In genomic region chr4:109280459-109281160, GRCm38 (mm10) we compare ENCODE assay signal across 8 mouse cellular contexts. TPM values are rescaled to one million over a fixed set of nuclear protein-coding genes. Genes with fewer than 3 reads are reported as not detected.
DNase-seq lines count a peak whose midpoint lies in the region; ATAC-seq and TF ChIP-seq lines count a peak whose summit lies in the region.

No protein-coding gene starts in this region.

- H3K9me3 ChIP-seq in forebrain, embryonic 14.5 days (replicated peaks; ENCODE audit: control insufficient read depth, low read length) = no peaks in the 10 kb centered on the region
- H3K9me3 ChIP-seq in hindbrain, embryonic 16.5 days (ENCODE audit: control insufficient read depth, low read length) = no peaks in the 10 kb centered on the region
- H3K9me3 ChIP-seq in neural tube, embryonic 12.5 days = no peaks in the 10 kb centered on the region

- peak overlapping the region; percentile 72 for H3K4me2 ChIP-seq in forebrain, embryonic 14.5 days (ENCODE audit: low read length)
- H3K4me2 ChIP-seq in hindbrain, embryonic 16.5 days (ENCODE audit: low read length) = peak overlapping the region; percentile 62
- peak overlapping the region; percentile 85 for H3K4me2 ChIP-seq in neural tube, embryonic 12.5 days (replicated peaks)

- H3K9ac ChIP-seq in forebrain, embryonic 14.5 days (ENCODE audit: low read length) = peak overlapping the region; percentile 75
- peak overlapping the region; percentile 79 for H3K9ac ChIP-seq in hindbrain, embryonic 16.5 days (ENCODE audit: low read depth, low read length)
- H3K9ac ChIP-seq in neural tube, embryonic 12.5 days = peak overlapping the region; percentile 76

- no peaks in the 10 kb centered on the region for H3K27me3 ChIP-seq in forebrain, embryonic 14.5 days (replicated peaks; ENCODE audit: control insufficient read depth, insufficient read depth, low read length)
- H3K27me3 ChIP-seq in hindbrain, embryonic 16.5 days (replicated peaks; ENCODE audit: control insufficient read depth, insufficient read depth, low read length) = no peaks in the 10 kb centered on the region
- H3K27me3 ChIP-seq in neural tube, embryonic 12.5 days (replicated peaks) = no peaks in the 10 kb centered on the region

- WGBS in forebrain, embryonic 14.5 days = under 1% methylated on average over 40 of the region's 85 CpGs
- WGBS in hindbrain, embryonic 16.5 days = under 1% methylated on average over 58 of the region's 85 CpGs
- under 1% methylated on average over 74 of the region's 85 CpGs for WGBS in lung, adult 2 months
- under 1% methylated on average over 80 of the region's 85 CpGs for WGBS in neural tube, embryonic 12.5 days

- peak; percentile 87 for ATAC-seq in forebrain, embryonic 14.5 days
- peak; percentile 85 for ATAC-seq in hindbrain, embryonic 16.5 days
- ATAC-seq in neural tube, embryonic 12.5 days (ENCODE audit: low FRiP score, low read depth) = peak; percentile 89

- TF ChIP-seq POLR2A in lung, adult 2 months (IDR thresholded peaks at IDR 0.05; ENCODE audit: borderline replicate concordance, extremely low read depth, low read depth, low read length) = no peak

- TF ChIP-seq CTCF in lung, adult 2 months (IDR thresholded peaks at IDR 0.05; ENCODE audit: insufficient read depth, low read length) = no peak

- no peak overlapping the region for H3K27ac ChIP-seq in forebrain, embryonic 14.5 days (ENCODE audit: low read depth, low read length)
- H3K27ac ChIP-seq in hindbrain, embryonic 16.5 days (ENCODE audit: low read depth, low read length) = peak overlapping the region; percentile 74
- H3K27ac ChIP-seq in neural tube, embryonic 12.5 days = no peak overlapping the region

- peak; percentile 11 to 32 for DNase-seq in kidney, adult 8-10 months
- no peak for DNase-seq in kidney, adult 9 months
- DNase-seq in c-Kit-negative CD71-positive TER-119-positive erythroid progenitor cells, embryonic 14.5 days (ENCODE audit: low read depth, low spot score) = peak; percentile 34
- peak; percentile 38 for DNase-seq in forebrain, embryonic 14.5 days (ENCODE audit: low spot score)
- DNase-seq in lung, adult 2 months = peak; percentile 59
- DNase-seq in thymus, postnatal 4 days = peak; percentile 72

- no peaks in the 10 kb centered on the region for H3K4me1 ChIP-seq in forebrain, embryonic 14.5 days (ENCODE audit: control insufficient read depth, insufficient read depth, low read length)
- peaks cover 3% of the 10 kb centered on the region for H3K4me1 ChIP-seq in hindbrain, embryonic 16.5 days (ENCODE audit: control insufficient read depth, insufficient read depth, low read depth, low read length)
- H3K4me1 ChIP-seq in lung, adult 2 months (ENCODE audit: control insufficient read depth, insufficient read depth, low read length) = peaks cover 12% of the 10 kb centered on the region
- H3K4me1 ChIP-seq in neural tube, embryonic 12.5 days = peaks cover 7% of the 10 kb centered on the region; the same call in 1 of the 2 replicates

- H3K36me3 ChIP-seq in forebrain, embryonic 14.5 days (ENCODE audit: control insufficient read depth, insufficient read depth, low read length) = no peaks in the 10 kb centered on the region
- H3K36me3 ChIP-seq in hindbrain, embryonic 16.5 days (ENCODE audit: control insufficient read depth, insufficient read depth, low read length) = no peaks in the 10 kb centered on the region
- no peaks in the 10 kb centered on the region for H3K36me3 ChIP-seq in neural tube, embryonic 12.5 days

- peak overlapping the region; percentile 77 for H3K4me3 ChIP-seq in forebrain, embryonic 14.5 days (ENCODE audit: low read depth, low read length)
- H3K4me3 ChIP-seq in hindbrain, embryonic 16.5 days (ENCODE audit: low read length) = peak overlapping the region; percentile 85
- H3K4me3 ChIP-seq in lung, adult 2 months (replicated peaks; ENCODE audit: extremely low read depth, low read depth, low read length) = peak overlapping the region; percentile 86
- H3K4me3 ChIP-seq in neural tube, embryonic 12.5 days = peak overlapping the region; percentile 87

RNA-seq across cellular contexts. Expression of gene Eps15, which starts 0.5 kb away (rescaled TPM):
- polyA plus RNA-seq in forebrain, embryonic 14.5 days (2014; fragmentation: Nextera tagmentation; extraction: Ambion mirVana) = 45.2 and 46.7 TPM in 2 replicates
- polyA plus RNA-seq in hindbrain, embryonic 16.5 days (2015; fragmentation: Nextera tagmentation; extraction: Ambion mirVana) = 65.5 and 72.2 TPM in 2 replicates
- polyA plus RNA-seq in lung, adult 2 months (2012; rRNA removed) = 11.0 and 18.9 TPM in 2 replicates
- polyA plus RNA-seq in neural tube, embryonic 12.5 days (2016; fragmentation: Nextera tagmentation; extraction: Ambion mirVana) = 62.3 and 71.7 TPM in 2 replicates

RNA-seq across cellular contexts. Expression of gene Calr4, which starts 46.3 kb away (rescaled TPM):
- polyA plus RNA-seq in forebrain, embryonic 14.5 days (2014; fragmentation: Nextera tagmentation; extraction: Ambion mirVana) = 0.59 and 0.66 TPM in 2 replicates
- 1.5 and 1.7 TPM in 2 replicates for polyA plus RNA-seq in hindbrain, embryonic 16.5 days (2015; fragmentation: Nextera tagmentation; extraction: Ambion mirVana)
- polyA plus RNA-seq in lung, adult 2 months (2012; rRNA removed) = 0.18 TPM in 1 of 2 replicates, not detected in the other
- 0.71 and 1.4 TPM in 2 replicates for polyA plus RNA-seq in neural tube, embryonic 12.5 days (2016; fragmentation: Nextera tagmentation; extraction: Ambion mirVana)
